Mouse (Mus musculus): Measurements from ENCODE around the gene Sppl3. TPM values are rescaled to one million over a fixed set of nuclear protein-coding genes. Genes with fewer than 3 reads are reported as not detected.

The Sppl3 gene
- polyA plus RNA-seq, 1 experiment: 112 TPM

DNA sequence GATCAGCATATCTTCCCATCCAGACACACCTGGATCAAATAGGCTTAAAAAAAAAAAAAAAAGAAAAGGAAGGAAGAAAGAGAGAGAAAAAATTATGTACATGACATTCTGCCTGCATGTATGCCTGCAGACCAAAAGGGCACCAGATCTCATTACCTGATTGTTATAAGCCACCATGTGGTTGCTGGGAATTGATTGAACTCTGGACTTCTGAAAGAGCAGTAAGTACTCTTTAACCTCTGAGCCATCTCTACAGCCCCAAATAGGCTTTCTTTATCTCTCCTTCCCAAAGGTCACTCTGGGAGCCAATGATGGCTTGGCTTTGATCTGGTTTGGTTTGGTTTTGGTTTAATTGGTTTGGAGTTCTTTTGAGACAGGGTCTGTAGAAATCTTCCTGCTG lies 25.9 kb upstream of the Sppl3 start:
- no peaks in the 10 kb centered on the region for H3K4me1 ChIP-seq (replicated peaks; ENCODE audit: control insufficient read depth, insufficient read depth, low read length)
- H3K27ac ChIP-seq (ENCODE audit: control insufficient read depth, insufficient read depth, low read length): no peak overlapping the region
- TF ChIP-seq POLR2A (IDR thresholded peaks at IDR 0.05; ENCODE audit: control insufficient read depth, extremely low read depth, insufficient read depth, low read length, poor library complexity): no peak
- TF ChIP-seq CTCF (IDR thresholded peaks at IDR 0.05; ENCODE audit: borderline replicate concordance, control insufficient read depth, extremely low read depth, insufficient read depth, low read length, poor library complexity): no peak
- H3K27me3 ChIP-seq (ENCODE audit: control insufficient read depth, insufficient read depth, low read length): no peaks in the 10 kb centered on the region
- H3K36me3 ChIP-seq (ENCODE audit: control insufficient read depth, insufficient read depth, low read length): no peaks in the 10 kb centered on the region
- no peak overlapping the region for H3K4me3 ChIP-seq (ENCODE audit: control insufficient read depth, insufficient read depth, low read length)
- no peak for DNase-seq

DNA sequence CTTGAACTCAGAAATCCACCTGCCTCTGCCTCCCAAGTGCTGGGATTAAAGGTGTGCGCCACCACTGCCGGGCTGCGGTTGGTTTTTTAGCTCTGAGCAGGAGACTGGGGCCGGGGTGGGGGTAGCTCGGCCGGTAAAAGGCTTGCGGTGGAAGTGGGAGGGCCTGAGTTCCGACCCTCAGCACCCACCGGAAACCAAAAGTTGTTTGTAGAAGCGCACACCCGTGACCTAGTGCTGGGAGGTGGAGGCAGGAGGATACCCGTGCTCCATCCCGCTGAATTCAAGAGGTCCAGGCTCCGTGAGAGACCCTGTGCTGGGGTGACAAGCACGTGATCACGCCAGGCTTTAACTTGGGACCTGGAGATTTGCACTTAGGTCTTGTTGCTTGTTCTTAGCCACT lies 14.5 kb upstream of the Sppl3 start:
- no peak overlapping the region for H3K27ac ChIP-seq (ENCODE audit: control insufficient read depth, insufficient read depth, low read length)
- no peak for TF ChIP-seq CTCF (IDR thresholded peaks at IDR 0.05; ENCODE audit: borderline replicate concordance, control insufficient read depth, extremely low read depth, insufficient read depth, low read length, poor library complexity)
- TF ChIP-seq POLR2A (IDR thresholded peaks at IDR 0.05; ENCODE audit: control insufficient read depth, extremely low read depth, insufficient read depth, low read length, poor library complexity): no peak
- no peak for DNase-seq
- no peak overlapping the region; the same call in 1 of the 2 replicates for H3K4me3 ChIP-seq (ENCODE audit: control insufficient read depth, insufficient read depth, low read length)
- H3K27me3 ChIP-seq (ENCODE audit: control insufficient read depth, insufficient read depth, low read length): no peaks in the 10 kb centered on the region
- 55% methylated on average over 16 of the region's 16 CpGs for WGBS
- peaks cover 8% of the 10 kb centered on the region for H3K4me1 ChIP-seq (replicated peaks; ENCODE audit: control insufficient read depth, insufficient read depth, low read length)
- H3K36me3 ChIP-seq (ENCODE audit: control insufficient read depth, insufficient read depth, low read length): no peaks in the 10 kb centered on the region

DNA sequence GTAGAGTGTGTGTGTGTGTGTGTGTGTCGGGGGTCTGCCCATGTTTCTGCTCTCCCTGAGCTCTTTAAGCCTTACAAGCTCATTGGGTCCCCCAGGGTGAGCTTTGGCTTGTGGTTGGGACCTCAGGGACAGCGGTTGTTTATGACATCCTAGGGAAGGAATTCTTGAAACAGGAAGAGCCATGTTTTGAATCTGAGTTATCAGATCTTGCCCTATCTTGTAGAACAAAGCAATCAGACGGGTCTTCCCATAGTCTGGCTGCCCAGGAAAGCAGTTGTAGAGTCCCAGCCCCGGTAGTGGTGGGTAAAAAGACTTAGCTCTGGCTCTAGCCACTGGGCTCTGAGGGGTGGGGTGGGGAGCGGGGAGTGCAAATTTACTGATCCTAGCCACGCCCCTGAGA lies 13.6 kb upstream of the Sppl3 start:
- no peak for DNase-seq
- Histone ChIP-seq H3K4me1 (replicated peaks; ENCODE audit: control insufficient read depth, insufficient read depth, low read length) (peaks cover 8% of the 10 kb centered on the region), H3K36me3 (ENCODE audit: control insufficient read depth, insufficient read depth, low read length) (no peaks in the 10 kb centered on the region), H3K27me3 (ENCODE audit: control insufficient read depth, insufficient read depth, low read length) (no peaks in the 10 kb centered on the region), H3K27ac (ENCODE audit: control insufficient read depth, insufficient read depth, low read length) (no peak overlapping the region), H3K4me3 (ENCODE audit: control insufficient read depth, insufficient read depth, low read length) (no peak overlapping the region)
- no peak for TF ChIP-seq POLR2A (IDR thresholded peaks at IDR 0.05; ENCODE audit: control insufficient read depth, extremely low read depth, insufficient read depth, low read length, poor library complexity)
- TF ChIP-seq CTCF (IDR thresholded peaks at IDR 0.05; ENCODE audit: borderline replicate concordance, control insufficient read depth, extremely low read depth, insufficient read depth, low read length, poor library complexity): no peak
- 53% methylated on average over 6 of the region's 6 CpGs for WGBS

DNA sequence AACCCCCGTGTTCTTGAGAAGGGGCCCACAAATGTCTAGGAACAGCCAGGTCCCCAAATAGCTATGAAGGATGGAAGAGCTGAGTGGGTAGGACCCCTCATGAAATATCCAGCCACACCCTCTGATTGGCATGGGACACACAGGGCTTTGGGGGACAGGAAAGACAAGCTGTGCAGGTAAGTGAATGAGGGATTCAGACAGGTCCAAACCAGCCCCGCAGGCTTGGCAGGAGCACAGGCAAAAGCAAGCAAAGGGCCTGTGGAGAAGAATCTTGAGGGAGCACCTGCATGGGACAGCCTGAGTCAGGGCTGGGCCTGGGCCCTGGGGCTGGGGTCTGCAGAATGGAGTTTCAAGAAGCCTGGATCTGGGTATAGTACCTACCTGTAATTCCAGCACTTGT lies 10.4 kb upstream of the Sppl3 start:
- Histone ChIP-seq H3K36me3 (ENCODE audit: control insufficient read depth, insufficient read depth, low read length) (no peaks in the 10 kb centered on the region), H3K27me3 (ENCODE audit: control insufficient read depth, insufficient read depth, low read length) (no peaks in the 10 kb centered on the region), H3K4me1 (replicated peaks; ENCODE audit: control insufficient read depth, insufficient read depth, low read length) (peaks cover 8% of the 10 kb centered on the region), H3K4me3 (ENCODE audit: control insufficient read depth, insufficient read depth, low read length) (no peak overlapping the region), H3K27ac (ENCODE audit: control insufficient read depth, insufficient read depth, low read length) (no peak overlapping the region)
- no peak for DNase-seq
- no peak for TF ChIP-seq CTCF (IDR thresholded peaks at IDR 0.05; ENCODE audit: borderline replicate concordance, control insufficient read depth, extremely low read depth, insufficient read depth, low read length, poor library complexity)
- 90% methylated on average over 2 of the region's 2 CpGs for WGBS

DNA sequence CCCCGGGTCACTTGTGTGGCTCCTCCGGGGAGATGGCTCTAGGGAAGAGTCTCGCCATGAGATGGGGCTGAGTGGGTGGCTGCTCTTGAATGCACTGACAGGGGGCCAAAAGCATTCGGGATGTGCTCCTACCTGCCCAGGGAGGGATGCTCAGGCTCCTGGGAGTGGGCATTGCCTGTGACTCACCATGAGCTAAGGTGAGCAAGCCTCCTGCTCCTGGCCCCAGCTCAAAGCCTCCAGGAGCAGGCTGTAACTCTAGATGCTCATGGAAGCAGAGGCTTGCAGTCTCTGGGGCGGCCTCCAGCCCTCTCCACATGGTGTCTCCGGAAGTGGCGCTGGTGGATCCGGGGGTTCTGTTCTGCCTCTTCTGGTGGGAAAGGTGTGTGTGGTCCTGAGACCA lies 9.5 kb upstream of the Sppl3 start:
- H3K36me3 ChIP-seq (ENCODE audit: control insufficient read depth, insufficient read depth, low read length): no peaks in the 10 kb centered on the region
- H3K4me3 ChIP-seq (ENCODE audit: control insufficient read depth, insufficient read depth, low read length): no peak overlapping the region
- no peaks in the 10 kb centered on the region for H3K27me3 ChIP-seq (ENCODE audit: control insufficient read depth, insufficient read depth, low read length)
- DNase-seq: no peak
- 94% methylated on average over 8 of the region's 8 CpGs for WGBS
- peaks cover 5% of the 10 kb centered on the region for H3K4me1 ChIP-seq (replicated peaks; ENCODE audit: control insufficient read depth, insufficient read depth, low read length)
- no peak overlapping the region for H3K27ac ChIP-seq (ENCODE audit: control insufficient read depth, insufficient read depth, low read length)
- TF ChIP-seq CTCF (IDR thresholded peaks at IDR 0.05; ENCODE audit: borderline replicate concordance, control insufficient read depth, extremely low read depth, insufficient read depth, low read length, poor library complexity) (no peak), POLR2A (IDR thresholded peaks at IDR 0.05; ENCODE audit: control insufficient read depth, extremely low read depth, insufficient read depth, low read length, poor library complexity) (no peak)

DNA sequence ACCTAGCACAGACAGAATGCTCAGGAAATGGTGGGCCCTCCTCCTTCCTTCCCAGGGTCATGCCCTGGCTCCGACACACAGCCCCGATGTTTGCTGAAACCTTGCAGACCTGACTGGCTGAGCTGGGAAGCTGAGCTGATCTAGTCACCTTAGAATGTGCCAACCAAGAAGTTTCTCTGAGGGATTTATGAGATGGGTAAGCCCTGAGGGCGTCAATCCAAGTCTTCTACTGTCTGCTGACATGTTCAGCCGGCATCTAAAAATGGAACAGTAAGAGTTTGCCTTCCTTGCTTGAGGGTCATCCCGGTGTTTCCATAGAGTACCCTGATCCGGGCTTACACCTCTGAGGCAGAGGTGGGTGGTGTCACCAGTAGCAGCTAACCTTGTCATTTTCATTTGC lies 8.2 kb upstream of the Sppl3 start:
- TF ChIP-seq CTCF (IDR thresholded peaks at IDR 0.05; ENCODE audit: borderline replicate concordance, control insufficient read depth, extremely low read depth, insufficient read depth, low read length, poor library complexity): no peak
- TF ChIP-seq POLR2A (IDR thresholded peaks at IDR 0.05; ENCODE audit: control insufficient read depth, extremely low read depth, insufficient read depth, low read length, poor library complexity): no peak
- WGBS: 35% methylated on average over 6 of the region's 6 CpGs

DNA sequence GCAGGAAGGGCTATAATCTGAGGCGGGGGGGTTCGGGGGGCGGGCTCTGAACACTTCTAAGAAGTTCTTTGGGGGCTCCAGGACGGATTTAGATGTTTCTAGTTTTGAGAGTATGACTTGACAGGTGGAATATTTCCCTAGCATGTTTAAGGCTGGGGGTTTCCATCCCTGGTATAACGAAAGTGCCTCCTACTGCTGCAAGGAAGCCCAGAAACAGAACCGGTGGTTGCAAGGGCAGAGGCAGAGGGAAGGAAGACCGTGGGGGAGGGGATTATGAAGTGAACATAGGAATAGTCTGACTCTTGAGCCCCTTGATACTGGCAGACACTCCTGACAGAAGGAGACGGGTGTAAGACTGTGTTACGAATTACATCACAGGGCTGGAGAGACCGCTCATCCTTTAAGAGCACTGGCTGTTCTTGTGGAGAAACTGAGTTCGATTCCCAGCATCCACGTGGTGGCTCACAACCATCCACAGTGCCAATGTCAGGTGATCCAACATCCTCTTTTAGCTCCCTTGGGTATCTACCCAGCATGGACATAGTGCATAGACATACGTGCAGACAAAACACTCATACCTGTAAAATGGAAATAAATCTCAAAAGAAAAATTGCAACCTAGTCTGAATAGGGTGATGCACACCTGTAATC lies 7.6 kb upstream of the Sppl3 start:
- Histone ChIP-seq H3K4me1 (replicated peaks; ENCODE audit: control insufficient read depth, insufficient read depth, low read length) (no peaks in the 10 kb centered on the region), H3K27ac (ENCODE audit: control insufficient read depth, insufficient read depth, low read length) (no peak overlapping the region), H3K27me3 (ENCODE audit: control insufficient read depth, insufficient read depth, low read length) (no peaks in the 10 kb centered on the region), H3K36me3 (ENCODE audit: control insufficient read depth, insufficient read depth, low read length) (no peaks in the 10 kb centered on the region), H3K4me3 (ENCODE audit: control insufficient read depth, insufficient read depth, low read length) (no peak overlapping the region)
- WGBS: 40% methylated on average over 13 of the region's 13 CpGs
- DNase-seq: no peak
- TF ChIP-seq CTCF (IDR thresholded peaks at IDR 0.05; ENCODE audit: borderline replicate concordance, control insufficient read depth, extremely low read depth, insufficient read depth, low read length, poor library complexity) (no peak), POLR2A (IDR thresholded peaks at IDR 0.05; ENCODE audit: control insufficient read depth, extremely low read depth, insufficient read depth, low read length, poor library complexity) (no peak)

More for the DNA sequence above, 8.2 kb upstream of the Sppl3 start:
- Histone ChIP-seq H3K4me3 (ENCODE audit: control insufficient read depth, insufficient read depth, low read length) (no peak overlapping the region), H3K4me1 (replicated peaks; ENCODE audit: control insufficient read depth, insufficient read depth, low read length) (no peaks in the 10 kb centered on the region), H3K36me3 (ENCODE audit: control insufficient read depth, insufficient read depth, low read length) (no peaks in the 10 kb centered on the region), H3K27ac (ENCODE audit: control insufficient read depth, insufficient read depth, low read length) (no peak overlapping the region), H3K27me3 (ENCODE audit: control insufficient read depth, insufficient read depth, low read length) (no peaks in the 10 kb centered on the region)
- no peak for DNase-seq
